Mouse (Mus musculus): Measurements from ENCODE around the gene Mak. TPM values are rescaled to one million over a fixed set of nuclear protein-coding genes. Genes with fewer than 3 reads are reported as not detected.

The Mak gene
- polyA plus RNA-seq (2017; shearing (Covaris generic)) = under 1 TPM in 1 of 2 experiments, not detected in 1; 0.17 TPM

GRCm38 (mm10) chr13:41079421-41079780, at the start of gene Mak:
Mak (minus strand) TSS chr13:41079706.

GRCm38 (mm10) chr13:41113940-41114339, 34.4 kb upstream of the Mak start, which contains the start of gene Sycp2l:
Sycp2l (plus strand) TSS chr13:41114307.

GRCm38 (mm10) chr13:41110935-41111334, 31.4 kb upstream of the Mak start, which contains the start of gene Gcm2:
Gcm2 (minus strand) TSS chr13:41111035.

GRCm38 (mm10) chr13:41015829-41016634, 63.5 kb downstream of the Mak start, which contains the start of gene Tmem14c:
Tmem14c (plus strand) TSS chr13:41016292.

GRCm38 (mm10) chr13:41000926-41001639, 78.4 kb downstream of the Mak start, which contains the start of gene Pak1ip1:
Pak1ip1 (plus strand) TSS chr13:41001023.

Other genes starting within 250 kb of the Mak start
- under 1 TPM; 0.07 to 0.95 TPM for gene Gcnt2, start 220.0 kb downstream of the Mak start, polyA plus RNA-seq (2017; shearing (Covaris generic))
- gene Pak1ip1, start 78.7 kb downstream of the Mak start, polyA plus RNA-seq (2017; shearing (Covaris generic)) = 10 to 100 TPM; 75.8 to 90.3 TPM
- gene Tmem14c, start 63.4 kb downstream of the Mak start, polyA plus RNA-seq (2017; shearing (Covaris generic)) = 100 to 1,000 TPM; 201 to 225 TPM
- not detected for gene Gcm2, start 31.3 kb upstream of the Mak start, polyA plus RNA-seq (2017; shearing (Covaris generic))
- gene Sycp2l, start 34.6 kb upstream of the Mak start, polyA plus RNA-seq (2017; shearing (Covaris generic)) = under 1 TPM in 1 of 2 experiments, not detected in 1; 0.41 TPM
- gene Elovl2, start 140.7 kb upstream of the Mak start, polyA plus RNA-seq (2017; shearing (Covaris generic)) = not detected
- 1 to 10 TPM; 8.5 to 9.1 TPM for gene Smim13, start 170.1 kb upstream of the Mak start, polyA plus RNA-seq (2017; shearing (Covaris generic))
- gene Gm17364, start 194.3 kb upstream of the Mak start, polyA plus RNA-seq (2017; shearing (Covaris generic)) = not detected

Data from activated CD4-positive, CD25-positive, alpha-beta regulatory T cell (primary cell).